Mouse (Mus musculus): ENCODE results near the gene Gm20503.

Gm20503 gene

DNA sequence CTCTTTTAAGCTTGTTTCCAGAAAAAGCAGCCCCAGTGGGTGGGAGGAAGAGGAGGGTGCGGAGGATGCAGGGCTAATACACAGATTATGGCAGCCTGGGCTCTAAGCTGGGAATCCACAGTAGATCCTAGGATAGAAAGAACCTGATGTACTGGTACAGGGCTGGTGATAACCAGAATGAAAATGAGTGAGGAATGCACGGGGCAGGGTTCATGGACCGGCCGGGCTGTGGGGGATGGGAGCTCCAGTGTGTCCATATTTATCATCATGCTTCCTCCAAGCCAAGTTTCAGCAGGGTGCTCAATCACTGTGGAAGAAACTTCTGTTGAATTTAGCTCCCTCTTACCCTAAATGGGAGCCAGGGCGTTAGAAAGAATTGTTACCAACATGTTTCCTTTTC, 5.9 kb upstream of the Gm20503 start:
- no peak for TF ChIP-seq GATA4 (IDR thresholded peaks at IDR 0.05; ENCODE audit: insufficient replicate concordance, low read length)

DNA sequence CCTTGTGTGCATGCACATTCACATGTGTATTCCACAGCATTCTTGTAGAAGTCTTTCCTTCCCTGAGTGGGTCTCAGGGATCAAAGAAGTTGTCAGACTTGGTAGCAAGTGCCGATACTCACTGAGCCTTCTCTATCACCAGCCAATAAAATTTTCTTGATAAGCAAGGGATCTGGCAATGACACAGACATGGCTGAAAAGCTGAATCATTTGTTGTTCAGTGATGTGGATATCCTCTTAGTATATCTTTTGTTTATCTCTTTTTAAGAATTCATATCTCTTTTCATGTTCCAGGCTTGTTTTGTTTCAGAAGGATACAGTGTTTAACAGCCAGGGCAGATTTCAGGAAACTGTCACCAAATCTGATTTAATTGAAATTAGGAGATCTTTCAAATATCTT, 4.3 kb upstream of the Gm20503 start:
- TF ChIP-seq GATA4 (IDR thresholded peaks at IDR 0.05; ENCODE audit: insufficient replicate concordance, low read length) = no peak

DNA sequence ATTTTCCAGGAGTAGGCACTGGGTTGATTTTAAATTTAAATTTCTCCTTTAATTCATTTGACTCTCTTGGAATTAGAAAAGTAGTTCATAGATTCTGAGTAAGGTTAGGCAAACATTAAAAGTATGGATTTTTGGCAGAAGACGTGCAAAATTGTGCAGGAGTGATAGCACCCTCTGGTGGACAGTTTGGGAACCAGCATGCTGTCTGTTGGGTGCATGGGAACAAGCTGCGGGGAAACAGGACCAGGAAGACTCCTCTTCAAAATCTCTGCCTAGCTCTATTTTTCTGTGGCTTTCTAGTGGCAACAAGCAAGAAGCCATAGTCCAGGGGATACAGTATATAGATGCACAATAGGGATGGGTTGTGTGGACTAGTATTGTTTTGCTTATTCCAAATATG, 3.3 kb upstream of the Gm20503 start:
- TF ChIP-seq GATA4 (IDR thresholded peaks at IDR 0.05; ENCODE audit: insufficient replicate concordance, low read length) = no peak

DNA sequence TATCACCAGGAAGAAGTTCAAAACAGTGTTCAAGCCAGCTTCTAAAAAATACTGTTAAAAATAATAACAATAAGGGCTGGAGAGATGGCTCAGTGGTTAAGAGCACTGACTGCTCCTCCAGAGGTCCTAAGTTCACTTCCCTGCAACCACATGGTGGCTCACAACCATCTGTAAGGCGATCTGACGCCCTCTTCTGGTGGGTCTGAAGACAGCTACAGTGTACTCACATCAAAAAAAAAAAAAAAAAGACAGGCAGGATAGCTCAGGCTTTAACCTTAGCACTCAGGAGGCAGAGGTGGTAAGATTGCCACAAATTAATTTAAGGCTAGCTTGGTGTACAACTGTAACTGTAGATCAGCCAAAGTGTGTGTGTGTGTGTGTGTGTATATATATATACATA, 2.4 kb upstream of the Gm20503 start:
- TF ChIP-seq GATA4 (IDR thresholded peaks at IDR 0.05; ENCODE audit: insufficient replicate concordance, low read length) = no peak

DNA sequence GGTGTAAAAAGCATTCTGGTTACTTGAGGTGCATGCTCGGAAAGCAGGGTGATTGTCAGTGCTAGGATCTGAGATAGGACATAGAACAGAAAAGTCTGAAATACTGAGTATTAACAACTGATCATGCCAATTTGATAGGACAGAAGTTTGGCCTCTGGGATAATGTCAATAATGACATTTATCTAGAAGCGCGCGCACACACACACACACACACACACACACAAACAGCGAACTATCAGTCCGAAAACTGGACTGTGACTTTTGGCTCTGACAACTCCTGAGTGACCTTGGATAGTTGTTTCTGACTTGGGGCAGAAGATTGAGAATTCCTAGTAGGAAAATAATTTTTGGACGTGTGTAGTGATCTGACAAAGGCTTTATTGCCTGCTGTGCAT, 793 bp downstream of the Gm20503 start:
- TF ChIP-seq GATA4 (IDR thresholded peaks at IDR 0.05; ENCODE audit: insufficient replicate concordance, low read length) = peak; percentile 83

DNA sequence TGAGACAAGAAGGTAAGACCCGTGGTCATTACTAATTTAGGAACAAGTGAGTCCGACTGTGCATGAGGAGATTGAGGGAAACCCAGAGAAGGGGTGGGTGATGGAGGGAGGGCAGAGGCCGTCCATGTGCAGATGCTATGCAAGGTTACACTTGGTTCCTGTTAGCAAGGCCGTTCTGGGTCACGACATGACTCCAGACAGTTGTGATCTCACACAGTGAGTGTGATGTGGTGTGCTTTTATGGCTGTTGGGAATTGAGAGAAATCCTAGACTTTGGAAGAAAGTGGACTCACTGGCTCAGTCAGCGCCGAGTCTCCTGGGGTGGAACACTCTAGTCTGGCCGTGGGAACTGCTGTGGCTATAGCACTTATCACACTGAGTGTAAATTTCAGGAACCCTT, 3.2 kb downstream of the Gm20503 start:
- no peak for TF ChIP-seq GATA4 (IDR thresholded peaks at IDR 0.05; ENCODE audit: insufficient replicate concordance, low read length)

DNA sequence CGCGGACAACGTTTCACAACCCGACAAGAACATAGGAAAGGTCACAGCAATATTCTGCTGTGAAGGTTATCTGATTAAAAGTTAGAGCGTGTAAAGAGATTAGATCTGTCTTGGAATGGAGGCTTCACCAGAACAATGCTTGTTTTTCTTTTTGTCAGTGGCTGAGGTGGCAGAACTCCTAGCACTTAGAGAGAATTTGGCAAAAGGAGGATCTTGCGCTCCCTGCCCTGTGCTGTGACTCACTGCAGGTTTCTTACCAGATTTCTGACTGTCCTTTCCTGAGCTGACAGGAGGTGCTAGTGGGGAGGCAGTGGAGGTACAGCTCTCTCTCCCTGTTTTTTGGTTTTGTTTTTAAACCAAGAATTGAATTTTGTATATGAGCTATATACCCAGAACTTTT, 4.0 kb downstream of the Gm20503 start:
- no peak for TF ChIP-seq GATA4 (IDR thresholded peaks at IDR 0.05; ENCODE audit: insufficient replicate concordance, low read length)

DNA sequence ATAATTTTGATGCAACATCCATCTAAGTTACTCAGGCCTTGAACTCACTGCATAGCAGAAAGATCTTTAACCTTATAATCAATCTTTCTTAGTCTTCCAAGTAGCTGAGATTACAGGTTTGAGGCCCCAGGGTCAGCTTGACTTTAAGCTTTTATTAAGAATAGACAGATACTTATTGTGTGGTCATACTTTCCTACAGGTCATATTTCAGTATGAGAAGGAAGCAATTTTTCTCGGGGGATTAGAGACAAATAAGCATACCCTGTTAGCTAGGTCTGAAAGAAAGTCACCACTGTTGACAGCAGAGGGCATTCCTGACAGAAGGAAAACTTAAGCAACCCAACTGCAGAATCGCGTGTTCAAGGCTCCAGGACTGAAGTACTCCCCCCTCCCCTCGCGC, 5.0 kb downstream of the Gm20503 start:
- no peak for TF ChIP-seq GATA4 (IDR thresholded peaks at IDR 0.05; ENCODE audit: insufficient replicate concordance, low read length)

DNA sequence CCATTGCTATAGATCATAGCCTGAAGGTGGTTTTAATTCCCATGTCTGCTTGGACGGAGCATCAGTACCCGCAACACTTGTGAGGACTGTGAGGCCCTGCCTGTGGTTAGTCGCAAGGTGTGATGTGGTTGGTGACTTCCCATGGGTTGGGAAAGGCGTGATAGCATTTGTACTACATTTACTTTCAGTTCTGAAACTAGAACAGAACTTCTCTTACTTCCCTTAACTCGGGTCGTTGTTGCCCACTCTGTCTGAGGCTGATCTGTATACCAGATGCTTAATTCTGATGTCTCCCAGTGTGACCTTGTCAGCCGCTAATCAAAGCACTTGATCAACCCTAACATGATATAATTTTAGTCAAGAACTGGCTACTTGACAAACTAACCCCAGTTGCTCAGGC, 6.2 kb downstream of the Gm20503 start:
- no peak for TF ChIP-seq GATA4 (IDR thresholded peaks at IDR 0.05; ENCODE audit: insufficient replicate concordance, low read length)

DNA sequence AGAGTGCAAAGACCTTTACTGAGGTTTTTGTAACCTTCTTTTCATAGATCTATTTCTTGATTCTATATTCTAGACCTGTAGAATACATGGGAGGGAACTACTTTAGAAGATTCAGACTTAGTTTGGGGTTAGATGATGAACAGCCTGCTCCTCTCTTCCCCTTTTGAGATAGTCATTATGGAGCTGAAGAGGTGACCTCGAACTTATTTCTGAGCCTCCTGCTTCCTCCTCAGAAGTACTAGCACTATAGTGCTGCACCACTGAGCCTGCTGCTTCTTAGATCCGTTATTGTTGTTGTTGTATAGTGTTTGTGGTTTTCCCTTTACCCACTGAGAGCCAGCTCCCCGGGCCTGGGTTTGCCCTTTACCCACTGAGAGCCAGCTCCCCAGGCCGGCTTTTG, 6.7 kb downstream of the Gm20503 start:
- TF ChIP-seq GATA4 (IDR thresholded peaks at IDR 0.05; ENCODE audit: insufficient replicate concordance, low read length) = no peak

DNA sequence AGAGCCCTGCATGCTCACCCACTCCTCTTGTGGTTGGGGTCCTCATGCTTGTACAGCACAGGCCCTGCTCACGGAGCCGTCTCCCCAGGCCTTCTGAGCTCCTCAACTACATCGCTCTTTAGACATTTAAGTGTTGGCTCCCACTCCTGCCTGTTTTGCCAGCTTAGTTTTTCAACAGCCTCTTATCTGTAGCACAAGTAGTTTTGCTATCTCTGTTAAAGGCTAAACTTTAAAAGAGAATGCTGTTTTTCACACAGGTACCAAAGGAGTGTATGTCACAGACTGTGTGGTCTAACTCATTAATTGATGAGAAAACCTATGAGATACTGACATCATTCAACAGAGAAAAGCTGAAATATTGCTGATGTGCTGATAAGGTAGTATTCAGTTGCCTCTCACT, 8.4 kb downstream of the Gm20503 start:
- no peak for TF ChIP-seq GATA4 (IDR thresholded peaks at IDR 0.05; ENCODE audit: insufficient replicate concordance, low read length)

DNA sequence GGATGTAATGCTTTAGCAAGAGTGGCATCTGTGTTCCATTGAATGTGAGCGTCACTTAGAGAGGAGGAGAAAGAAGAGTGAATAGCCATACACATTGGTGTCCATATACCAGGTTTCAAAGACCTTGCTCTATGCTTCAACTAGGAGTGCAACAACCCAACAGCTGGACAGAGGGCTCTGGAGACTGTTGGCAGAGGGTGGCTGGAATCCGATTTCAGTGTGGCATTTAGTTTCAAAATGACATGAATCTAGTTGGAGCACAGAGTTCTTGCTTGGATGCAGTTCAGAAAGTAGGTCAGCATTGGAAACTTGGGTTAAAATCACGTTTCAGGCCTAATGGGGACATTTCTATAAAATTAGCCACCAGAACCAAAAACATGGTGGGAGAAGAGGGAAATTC, 12.2 kb downstream of the Gm20503 start:
- TF ChIP-seq GATA4 (IDR thresholded peaks at IDR 0.05; ENCODE audit: insufficient replicate concordance, low read length) = no peak

DNA sequence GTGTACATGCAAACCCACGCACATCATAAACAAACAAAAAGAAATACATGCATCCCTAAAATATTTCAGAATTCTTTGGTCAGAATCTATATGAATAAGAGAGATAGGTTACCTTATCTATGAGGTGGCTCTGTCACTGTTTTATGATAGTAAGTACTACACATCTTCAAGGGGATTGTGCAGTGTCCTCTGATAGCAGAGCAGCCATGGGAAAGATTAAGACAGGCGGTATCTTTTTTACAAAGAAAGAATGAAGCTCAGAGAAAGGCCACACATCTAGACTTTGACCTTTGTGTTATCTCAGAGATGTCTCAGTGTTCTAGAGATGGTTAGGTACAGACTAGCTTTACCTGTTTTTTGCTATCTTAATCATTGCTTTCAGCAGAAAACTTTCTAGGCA, 13.9 kb downstream of the Gm20503 start:
- TF ChIP-seq GATA4 (IDR thresholded peaks at IDR 0.05; ENCODE audit: insufficient replicate concordance, low read length) = no peak

DNA sequence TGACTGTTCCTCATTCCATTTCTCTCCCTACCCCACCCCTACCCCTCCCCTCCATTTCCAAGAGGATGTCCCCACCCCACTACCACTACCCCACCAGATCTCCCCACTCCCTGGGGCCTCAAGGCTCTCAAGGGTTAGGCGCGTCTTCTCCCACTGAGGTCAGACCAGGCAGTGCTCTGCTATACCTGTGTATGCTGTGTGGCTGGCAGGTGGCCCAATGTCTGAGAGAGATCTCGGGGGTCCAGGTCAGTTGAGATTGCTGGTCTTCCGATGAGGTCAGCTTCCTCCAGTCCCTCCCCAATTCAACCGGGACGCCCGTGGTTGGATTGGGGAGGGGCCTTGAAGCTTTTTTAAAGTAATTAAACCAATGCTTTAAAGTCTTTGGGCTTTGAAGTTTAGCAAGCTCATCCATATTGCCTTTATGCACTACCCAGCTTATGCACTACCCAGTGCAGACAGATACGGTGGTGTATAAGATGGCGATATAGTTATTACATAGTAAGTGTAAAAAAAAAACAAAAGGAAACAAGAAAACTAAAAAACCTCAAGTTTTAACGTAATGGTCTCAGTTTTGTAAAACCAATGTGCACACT, 31.4 kb downstream of the Gm20503 start:
- no peak for TF ChIP-seq GATA4 (IDR thresholded peaks at IDR 0.05; ENCODE audit: insufficient replicate concordance, low read length)

DNA sequence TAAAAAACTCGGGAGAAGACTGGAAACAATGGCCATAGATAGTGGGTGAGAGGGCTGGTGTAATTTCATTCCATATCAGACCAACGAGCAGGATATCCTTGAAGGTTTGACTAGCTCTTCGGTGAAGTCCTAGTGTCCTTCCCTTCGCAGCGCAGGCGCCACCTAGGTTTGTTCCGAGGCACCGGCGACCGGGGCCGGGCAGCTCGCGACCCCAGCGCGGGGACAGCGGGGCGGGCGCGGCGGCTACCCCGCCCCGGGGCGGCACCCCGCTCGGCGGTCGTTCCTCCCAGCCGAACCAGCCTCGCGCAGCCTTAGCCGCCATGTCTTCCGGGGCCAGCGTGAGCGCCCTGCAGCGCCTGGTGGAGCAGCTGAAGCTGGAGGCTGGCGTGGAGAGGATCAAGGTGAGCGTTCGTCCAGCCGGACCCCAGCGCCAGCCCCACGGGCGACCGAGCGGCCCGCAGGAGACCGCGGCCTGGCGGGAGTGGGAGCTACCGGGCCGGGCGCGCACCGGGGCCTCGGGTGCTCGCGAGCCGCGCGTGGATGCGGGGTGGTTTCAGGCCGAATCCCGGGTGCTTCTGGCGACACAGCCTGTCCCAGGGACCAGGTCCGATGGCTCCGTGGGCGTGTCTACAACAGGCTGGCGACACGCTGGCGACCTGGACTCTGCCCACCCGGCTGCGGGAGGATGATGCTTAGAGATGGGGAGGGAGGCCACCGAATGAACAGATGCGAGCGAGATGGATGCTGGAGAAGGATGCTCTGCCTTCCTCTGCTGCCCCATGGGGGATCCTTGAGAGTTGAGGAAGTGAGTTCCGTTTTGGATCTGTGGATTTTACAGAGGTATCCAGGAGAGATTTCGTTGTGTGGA, 32.1 kb downstream of the Gm20503 start, which contains the start of gene Gng10:
Gene Gng10, plus strand, starts transcription at position 171 of the 868 bp plus-strand sequence.
- no peak for TF ChIP-seq GATA4 (IDR thresholded peaks at IDR 0.05; ENCODE audit: insufficient replicate concordance, low read length)

DNA sequence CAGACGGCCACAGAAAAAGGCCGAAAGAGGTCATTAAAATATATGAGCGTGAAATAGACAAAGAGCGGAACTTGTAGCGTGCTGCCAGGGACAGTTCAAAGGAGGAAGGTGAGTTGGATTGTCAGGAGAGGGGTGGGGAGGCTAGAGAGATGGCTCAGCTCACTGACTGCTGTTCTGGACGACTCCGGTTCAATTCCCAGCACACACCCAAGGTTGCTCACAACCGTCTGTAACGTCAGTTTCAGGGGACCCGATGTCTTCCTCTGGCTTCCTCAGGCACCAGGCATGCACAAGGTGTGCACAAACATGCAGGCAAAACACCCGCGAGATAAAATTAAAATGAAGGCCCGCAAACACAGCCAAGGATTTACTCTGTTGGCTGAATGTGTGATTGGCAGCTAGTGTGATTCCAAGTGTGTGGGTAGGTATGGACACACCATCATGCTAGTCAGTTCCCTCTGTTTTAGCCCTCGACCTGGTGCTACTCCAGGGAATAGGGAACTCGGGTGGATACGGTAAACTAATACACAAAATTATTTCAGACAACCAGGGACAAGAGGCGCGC, 32.9 kb downstream of the Gm20503 start:
- TF ChIP-seq GATA4 (IDR thresholded peaks at IDR 0.05; ENCODE audit: insufficient replicate concordance, low read length) = no peak

Data from liver, adult (tissue).